Mouse (Mus musculus) heart, postnatal 10 days (tissue): ENCODE data around the gene Ghrl. TPM values are rescaled to one million over a fixed set of nuclear protein-coding genes. Genes with fewer than 3 reads are reported as not detected.

Source experiments
- DNase-seq, 2 experiments: peaks; one replicate each; pipeline ENCODE4 v3.0.0; 2021
- intact Hi-C: fragments of 180-260 bp; cut with DNase I; formaldehyde crosslinking; loops from one replicate; pipeline ENCODE4 v1.15.1; 2025
- total RNA-seq, 2 experiments: library from RNA; stranded (reverse); gene quantifications; 2 replicates each; pipeline ENCODE4 v1.2.3; 2021

The Ghrl gene
- total RNA-seq, 2 experiments from 2014 or later = not detected

- DNase-seq = peak in 1 of 2 experiments; percentile 68
- intact Hi-C loops = loop anchor here (2.0 to 10.0 kb wide), 3 partner anchors 43 to 393 kb away; partner anchors contain the start of genes Brpf1, Irak2 and Sec13
These were observed 22.2 kb downstream of the Ghrl start for GRCm38 (mm10) chr6:113697222-113698205.

DNA sequence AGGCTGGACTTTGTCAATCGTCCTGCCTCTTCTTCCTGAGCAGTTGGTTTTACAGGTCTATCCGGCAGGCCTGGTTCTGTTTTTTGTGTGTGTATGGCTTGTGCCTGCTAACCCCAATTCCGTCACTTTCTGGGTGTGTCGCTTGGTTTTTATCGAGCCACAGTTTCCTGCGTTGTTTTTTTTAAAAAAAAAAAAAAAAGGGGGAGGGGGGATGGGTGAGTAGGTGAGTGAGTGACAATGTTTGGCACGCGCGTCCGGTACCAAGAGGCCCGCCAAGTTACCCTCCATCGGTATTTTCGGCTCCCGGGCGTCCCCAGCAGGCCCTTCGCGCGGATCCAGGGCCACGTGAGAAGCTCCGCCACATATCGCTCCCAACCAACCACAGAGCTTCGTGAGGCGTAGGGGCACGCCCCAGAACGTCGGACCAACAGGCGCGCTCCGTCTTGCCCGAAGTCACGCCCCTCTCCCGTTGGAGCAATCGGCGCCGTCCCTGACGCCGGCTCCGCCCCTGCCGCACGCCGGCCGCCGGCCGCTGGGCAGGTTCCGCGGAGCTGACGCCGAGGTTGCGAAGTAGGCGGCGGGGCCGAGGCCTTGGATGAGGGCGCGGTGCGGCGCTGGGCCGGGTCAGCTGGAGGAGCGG lies 23.0 kb downstream of the Ghrl start, which contains the start of gene Tatdn2:
Tatdn2 (plus strand) TSS at position 469 of the 640 bp plus-strand sequence.
- intact Hi-C loops = loop anchor here (5.0 to 10.0 kb wide), 2 partner anchors 59 to 392 kb away; partner anchors contain the start of genes Brpf1 and Irak2

GRCm38 (mm10) chr6:113695766-113696355 lies 23.8 kb downstream of the Ghrl start:
- DNase-seq = peak; percentile 16 to 20
- intact Hi-C loops = loop anchor here (5.0 to 10.0 kb wide), 2 partner anchors 59 to 391 kb away; partner anchors contain the start of genes Brpf1 and Irak2

More for the DNA sequence above, 23.0 kb downstream of the Ghrl start, which contains the start of gene Tatdn2:
- peak; percentile 97 to 98 for DNase-seq

DNA sequence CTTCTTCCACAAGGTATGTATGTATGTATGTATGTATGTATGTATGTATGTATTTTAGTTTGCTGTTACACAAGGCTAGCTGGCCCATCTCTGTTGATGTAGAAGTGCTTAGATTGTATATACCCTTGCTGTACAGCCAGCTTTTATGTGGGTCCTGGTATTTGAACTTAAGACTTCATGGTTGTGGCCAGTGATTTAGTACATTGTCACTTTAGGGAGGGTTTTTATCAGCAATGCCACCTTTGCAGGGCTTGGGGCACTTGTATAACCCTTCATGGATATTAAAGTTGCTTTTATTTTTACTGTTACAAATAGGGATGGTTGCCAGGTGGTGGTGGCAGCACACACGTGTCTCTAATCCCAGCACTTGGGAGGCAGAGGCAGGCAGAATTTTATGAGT lies 24.5 kb downstream of the Ghrl start:
- intact Hi-C loops = loop anchor here (5.0 to 10.0 kb wide), 2 partner anchors 58 to 390 kb away; partner anchors contain the start of genes Brpf1 and Irak2
- DNase-seq = no peak

DNA sequence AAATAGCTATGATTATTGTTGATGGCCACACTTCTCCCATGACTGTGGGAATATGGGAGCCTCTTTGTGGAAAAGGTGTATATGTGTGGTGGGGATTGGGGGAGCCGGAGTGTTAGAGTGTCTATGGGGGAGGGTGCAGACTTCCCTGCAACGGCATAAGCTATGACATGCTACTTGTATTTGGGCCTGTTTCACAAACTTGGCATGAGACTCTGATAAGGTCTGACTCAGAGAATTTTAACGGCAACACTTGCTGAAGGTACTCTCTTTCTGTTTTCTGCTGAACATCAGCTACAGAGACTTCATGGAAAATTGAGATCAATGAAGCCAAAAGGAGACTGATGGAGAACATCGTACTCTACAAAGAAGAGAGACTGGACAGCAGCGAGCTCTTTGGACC lies 26.3 kb downstream of the Ghrl start:
- no peak for DNase-seq
- intact Hi-C loops = loop anchor here (10.0 kb wide), 1 partner anchor 389 kb away; the partner anchor contains the start of gene Brpf1

- intact Hi-C loops = loop anchor here (10.0 kb wide), 1 partner anchor 388 kb away; the partner anchor contains the start of gene Brpf1
- DNase-seq = no peak
These were observed 27.0 kb downstream of the Ghrl start for GRCm38 (mm10) chr6:113692661-113693133.

GRCm38 (mm10) chr6:113691084-113691462 lies 28.6 kb downstream of the Ghrl start:
- no peak for DNase-seq
- intact Hi-C loops = loop anchor here (10.0 kb wide), 1 partner anchor 386 kb away; the partner anchor contains the start of gene Brpf1

- intact Hi-C loops = loop anchor here (10.0 kb wide), 1 partner anchor 386 kb away; the partner anchor contains the start of gene Brpf1
- peak; percentile 64 to 72 for DNase-seq
These were observed 29.1 kb downstream of the Ghrl start for GRCm38 (mm10) chr6:113690400-113691083.

- DNase-seq = peak; percentile 26 to 46
- intact Hi-C loops = loop anchor here (10.0 kb wide), 1 partner anchor 385 kb away; the partner anchor contains the start of gene Brpf1
These were observed 29.7 kb downstream of the Ghrl start for GRCm38 (mm10) chr6:113690008-113690399.

DNA sequence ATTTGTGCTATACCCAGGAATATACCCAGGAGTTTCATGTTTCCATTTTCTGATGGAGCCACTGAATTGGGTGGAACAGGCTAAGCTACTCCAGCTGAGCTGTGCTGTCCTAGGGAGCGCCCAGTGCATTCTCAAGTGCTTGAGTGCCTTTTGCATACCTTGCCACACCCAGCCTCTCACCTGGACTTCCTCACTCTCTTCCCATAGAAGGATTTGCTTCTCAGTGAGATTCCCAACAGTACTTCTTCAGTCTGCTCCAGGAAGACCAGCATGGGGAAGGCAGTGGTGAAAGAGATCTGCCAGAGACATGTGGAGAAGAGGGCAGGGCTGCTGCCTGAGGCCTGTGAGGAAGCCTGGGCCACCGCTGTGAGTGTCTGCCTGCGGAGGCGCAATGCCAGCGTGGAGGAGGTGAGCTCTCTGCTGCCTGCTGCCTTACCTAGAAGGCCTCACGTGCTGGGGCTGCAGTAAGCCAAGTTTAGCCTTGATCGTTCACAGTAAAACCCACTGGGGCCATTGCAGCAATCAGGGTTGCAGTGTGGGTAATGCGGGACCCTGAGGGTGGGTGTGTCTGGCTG lies 33.0 kb downstream of the Ghrl start:
- no peak for DNase-seq
- intact Hi-C loops = no loop called here

DNA sequence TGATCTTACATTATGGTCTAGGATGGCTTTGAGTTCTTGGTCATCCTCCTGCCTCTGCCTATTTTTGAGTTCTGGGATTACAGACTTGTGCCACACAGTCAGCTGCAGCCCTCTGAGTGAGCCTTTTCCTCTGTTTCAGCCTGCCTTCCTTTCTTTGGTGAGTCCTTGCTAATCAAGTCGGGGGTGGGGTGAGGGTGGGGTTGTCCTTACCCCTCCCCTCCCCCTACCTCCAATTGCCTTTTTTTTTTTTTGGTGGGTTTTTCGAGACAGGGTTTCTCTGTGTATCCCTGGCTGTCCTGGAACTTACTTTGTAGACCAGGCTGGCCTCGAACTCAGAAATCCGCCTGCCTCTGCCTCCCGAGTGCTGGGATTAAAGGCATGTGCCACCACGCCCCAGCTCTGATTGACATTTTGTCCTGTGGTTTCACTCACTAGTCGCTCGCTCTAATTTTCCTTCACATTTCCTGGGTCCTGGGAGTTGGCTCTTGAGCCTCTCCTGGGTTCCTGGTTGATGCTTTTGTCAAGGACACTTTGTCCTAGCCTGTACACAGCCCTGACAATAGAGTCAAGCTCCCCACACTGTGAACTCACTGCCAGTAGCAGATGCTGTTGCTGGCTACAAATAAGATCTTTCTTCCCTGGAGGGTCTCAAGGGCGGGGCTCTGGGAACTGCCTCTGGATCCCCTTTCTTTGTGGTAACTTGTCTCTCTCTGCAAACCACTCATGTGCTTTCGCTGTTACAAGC lies 36.4 kb downstream of the Ghrl start:
- intact Hi-C loops = no loop called here
- no peak for DNase-seq

DNA sequence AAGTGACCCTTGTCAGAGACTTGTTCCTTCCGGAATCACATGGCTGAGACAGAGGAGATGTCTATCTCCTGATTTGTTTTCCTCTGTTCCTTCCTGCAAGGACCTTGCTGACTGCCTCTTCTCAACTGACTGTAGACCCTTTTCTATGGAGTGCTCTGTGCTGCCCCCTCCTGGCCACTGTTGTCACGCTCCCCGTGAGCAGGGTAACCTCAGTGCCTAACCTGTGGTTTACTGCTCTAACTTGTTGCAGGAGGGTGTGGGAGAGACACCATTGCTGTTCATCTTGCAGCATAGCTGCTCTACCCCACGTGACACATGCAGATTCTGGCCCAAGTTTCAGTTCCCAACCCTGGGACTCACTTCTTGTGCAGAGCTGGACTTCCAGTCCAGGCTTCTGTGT lies 38.4 kb downstream of the Ghrl start:
- DNase-seq = peak; percentile 84 to 92
- intact Hi-C loops = loop anchor here (1.0 kb wide), 1 partner anchor 43 kb away; the partner anchor contains the start of gene Irak2

- intact Hi-C loops = no loop called here
These were observed 39.6 kb downstream of the Ghrl start for GRCm38 (mm10) chr6:113679993-113680566.

GRCm38 (mm10) chr6:113678246-113679012 lies 41.3 kb downstream of the Ghrl start:
- intact Hi-C loops = no loop called here
- DNase-seq = no peak

More at GRCm38 (mm10) chr6:113679993-113680566, 39.6 kb downstream of the Ghrl start:
- DNase-seq = no peak

DNA sequence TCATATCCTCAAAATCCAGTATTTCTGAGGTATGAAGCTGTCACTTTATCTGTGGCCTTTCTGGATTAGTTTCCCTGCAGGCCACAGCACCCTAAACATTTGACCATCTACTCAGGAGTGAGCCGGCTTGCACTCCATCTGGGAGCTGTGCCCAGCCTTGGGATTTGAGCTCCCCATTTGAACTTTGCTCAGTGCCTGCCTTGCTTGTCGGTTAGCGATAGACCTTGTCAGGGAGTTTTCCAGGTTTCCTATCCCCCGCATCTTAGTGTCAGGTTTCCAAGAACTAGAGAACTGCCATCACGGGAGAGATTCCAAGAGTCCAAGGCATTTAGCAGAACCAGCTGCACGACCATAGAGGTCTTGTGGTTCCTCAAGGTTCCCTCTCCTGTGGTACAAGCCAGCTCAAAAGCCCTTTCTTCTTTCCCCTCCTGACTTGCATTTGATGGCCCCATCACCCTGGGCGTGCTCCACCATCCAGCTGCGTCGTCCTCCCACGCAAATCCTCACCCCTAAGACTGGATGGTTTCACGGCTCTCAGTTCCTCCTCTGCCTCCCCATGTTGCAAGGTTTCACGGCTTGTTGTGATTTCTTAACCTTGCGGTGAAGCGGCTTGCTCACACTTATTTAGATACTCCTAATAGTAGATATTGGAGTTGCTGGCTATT lies 42.5 kb downstream of the Ghrl start:
- DNase-seq = no peak
- intact Hi-C loops = no loop called here

- intact Hi-C loops = no loop called here
- no peak for DNase-seq
These were observed 43.7 kb downstream of the Ghrl start for GRCm38 (mm10) chr6:113675991-113676390.

DNA sequence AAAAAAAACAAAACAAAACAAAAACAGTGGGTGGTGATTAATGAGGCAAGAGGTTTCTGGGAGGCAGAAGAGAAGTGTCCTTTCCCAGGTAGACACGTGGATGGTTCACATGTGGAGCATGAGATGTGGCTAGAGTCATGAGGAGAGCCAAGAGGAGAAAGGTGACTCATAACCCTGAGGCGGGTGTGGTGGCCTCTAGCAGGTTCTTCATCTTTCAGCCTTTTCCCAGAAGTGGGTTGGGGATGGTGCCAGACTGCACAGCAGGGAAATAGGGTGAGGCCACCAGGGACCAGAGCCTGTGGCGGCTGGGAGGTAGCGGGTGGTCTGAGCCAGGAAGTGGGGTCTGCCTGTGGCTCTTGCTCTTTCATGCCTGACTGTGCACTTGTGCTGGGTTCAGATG lies 44.4 kb downstream of the Ghrl start:
- intact Hi-C loops = no loop called here
- DNase-seq = no peak
